Mouse (Mus musculus) embryonic fibroblast, embryonic 13.5 days (primary cell): ENCODE data around the gene Hoxa2.

Source experiments
- CTCF ChIP-seq: IDR thresholded peaks from 2 replicates; pipeline ENCODE4 v1.5.1; 2011; ENCODE audit warnings: mild to moderate bottlenecking, control low read depth, low read length, moderate library complexity, borderline replicate concordance; ENCODE audit not compliant: insufficient read depth
- POLR2A ChIP-seq: IDR thresholded peaks from 2 replicates; pipeline ENCODE4 v1.6.1; 2011; ENCODE audit warnings: low read depth, mild to moderate bottlenecking, control low read depth, low read length, moderate library complexity

GRCm38 (mm10) chr6:52182793-52183192 is 18.2 kb upstream of the Hoxa2 start:
- no peak for TF ChIP-seq POLR2A
- TF ChIP-seq CTCF = no peak
